Mouse (Mus musculus) heart, postnatal 0 days (tissue): ENCODE measurements around the gene Fer1l4. TPM values are rescaled to one million over a fixed set of nuclear protein-coding genes. Genes with fewer than 3 reads are reported as not detected.

Experiments
- ATAC-seq: fragments of 200-750 bp; cut with Nextera tagmentation; 2 replicates; pipeline ENCODE4 v1.8.0; 2017; ENCODE audit warnings: low read depth, moderate number of reproducible peaks, moderate library complexity; ENCODE audit not compliant: insufficient read depth
- DNase-seq: peaks from one replicate; pipeline ENCODE4 v3.0.0-alpha.2; 2016; ENCODE audit warnings: low spot score
- H3K27ac ChIP-seq: fragments of 300-500 bp; sonication (generic); 2 replicates; pipeline ENCODE4 v1.5.1; 2014; ENCODE audit warnings: low read depth, mild to moderate bottlenecking
- H3K27me3 ChIP-seq: fragments of 300-500 bp; sonication (generic); 2 replicates; pipeline ENCODE4 v1.6.1; 2014; ENCODE audit warnings: low read length, mixed read lengths; ENCODE audit not compliant: control insufficient read depth, insufficient read depth
- H3K36me3 ChIP-seq: fragments of 300-500 bp; sonication (generic); replicated peaks from 2 replicates; pipeline ENCODE4 v1.6.1; 2014; ENCODE audit warnings: low read length, mixed read lengths; ENCODE audit not compliant: control insufficient read depth, insufficient read depth
- H3K4me1 ChIP-seq: fragments of 300-500 bp; sonication (generic); 2 replicates; pipeline ENCODE4 v1.6.1; 2014; ENCODE audit warnings: antibody characterized with exemption; ENCODE audit not compliant: control insufficient read depth, insufficient read depth
- H3K4me2 ChIP-seq: fragments of 300-500 bp; sonication (generic); 2 replicates; pipeline ENCODE4 v1.6.1; 2014; ENCODE audit warnings: low read depth, mild to moderate bottlenecking, low read length, moderate library complexity
- H3K4me3 ChIP-seq: fragments of 300-500 bp; sonication (generic); 2 replicates; pipeline ENCODE4 v1.5.1; 2014; ENCODE audit warnings: low read depth, low read length
- H3K9ac ChIP-seq: fragments of 300-500 bp; sonication (generic); replicated peaks from 2 replicates; pipeline ENCODE4 v1.6.1; 2014; ENCODE audit warnings: low read depth, low read length, mixed read lengths
- H3K9me3 ChIP-seq: fragments of 300-500 bp; sonication (generic); replicated peaks from 2 replicates; pipeline ENCODE4 v1.6.1; 2016; ENCODE audit warnings: low read length; ENCODE audit not compliant: control insufficient read depth
- CTCF ChIP-seq: IDR thresholded peaks from 2 replicates; pipeline ENCODE4 v1.5.1; 2016; ENCODE audit warnings: antibody characterized with exemption, control low read depth, low read depth
- EP300 ChIP-seq: IDR thresholded peaks from 2 replicates; pipeline ENCODE4 v1.6.1; 2016; ENCODE audit warnings: antibody characterized with exemption, low read depth
- WGBS: fragments of 180-500 bp; shearing (Covaris S2); extraction: QIAGEN DNeasy Blood & Tissue Kit; methylation state at CpG from one replicate; pipeline ENCODE4 v1.1.7; 2014; 5-methylcytosine and 5-hydroxymethylcytosine counted together
- polyA plus RNA-seq: library from polyadenylated mRNA; unstranded; fragments of >200 nt; fragmentation: Nextera tagmentation; extraction: Ambion mirVana; gene quantifications from 2 replicates; pipeline ENCODE4 v1.2.1, GENCODE M21; 2015
- total RNA-seq: library from RNA; depleted of rRNA; stranded (reverse); fragments of >200 nt; gene quantifications from 2 replicates; pipeline ENCODE4 v1.2.3, GENCODE M21; 2014; ENCODE audit warnings: low replicate concordance

Gene Fer1l4
- total and polyA plus RNA-seq, 2 experiments from 2014 or later = 0.61 TPM; not detected in 1

GRCm38 (mm10) chr2:156071236-156071635 is 18.5 kb upstream of the Fer1l4 start:
- TF ChIP-seq CTCF = no peak
- peaks cover 64% of the 10 kb centered on the region for H3K36me3 ChIP-seq
- no peaks in the 10 kb centered on the region for H3K4me1 ChIP-seq
- H3K27me3 ChIP-seq = no peaks in the 10 kb centered on the region
- H3K9ac ChIP-seq = no peak overlapping the region
- H3K4me2 ChIP-seq = no peak overlapping the region
- ATAC-seq = no peak
- H3K4me3 ChIP-seq = no peak overlapping the region
- H3K9me3 ChIP-seq = no peaks in the 10 kb centered on the region
- WGBS = 94% methylated on average over 10 of the region's 10 CpGs
- no peak for DNase-seq
- no peak overlapping the region for H3K27ac ChIP-seq

DNA sequence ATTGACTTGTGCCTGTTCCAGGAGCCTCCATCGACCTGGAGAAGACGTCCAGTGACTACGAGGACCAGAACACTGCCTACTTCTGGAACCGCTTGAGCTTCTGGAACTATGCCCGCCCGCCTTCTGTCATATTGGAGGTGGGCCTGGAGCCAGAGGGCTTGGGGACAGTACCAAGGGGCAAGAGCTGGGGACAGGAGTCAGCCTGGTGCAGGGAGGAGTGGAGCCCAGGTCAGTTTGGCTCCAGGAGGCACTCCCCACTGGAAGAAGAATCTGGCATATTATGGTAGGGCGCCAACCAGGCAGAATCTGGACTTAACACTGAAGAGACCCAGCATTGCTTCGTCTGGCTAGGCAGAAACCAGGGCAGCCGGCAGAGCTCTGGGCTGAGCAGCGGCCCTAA is 15.2 kb upstream of the Fer1l4 start:
- Histone ChIP-seq H3K4me3 (no peak overlapping the region), H3K4me2 (no peak overlapping the region), H3K9me3 (no peaks in the 10 kb centered on the region), H3K9ac (no peak overlapping the region), H3K27ac (no peak overlapping the region), H3K36me3 (peaks cover 30% of the 10 kb centered on the region), H3K4me1 (peaks cover 6% of the 10 kb centered on the region; the same call in 1 of the 2 replicates), H3K27me3 (no peaks in the 10 kb centered on the region)
- no peak for ATAC-seq
- WGBS = 80% methylated on average over 10 of the region's 10 CpGs
- no peak for DNase-seq
- TF ChIP-seq CTCF = no peak
- no peak for TF ChIP-seq EP300

GRCm38 (mm10) chr2:156066126-156066525 is 13.4 kb upstream of the Fer1l4 start:
- Histone ChIP-seq H3K4me2 (peak overlapping the region; percentile 99), H3K9ac (peak overlapping the region; percentile 68; the same call in 1 of the 2 replicates), H3K36me3 (peaks cover 14% of the 10 kb centered on the region), H3K4me3 (peak overlapping the region; percentile 78), H3K4me1 (peaks cover 6% of the 10 kb centered on the region; the same call in 1 of the 2 replicates), H3K27me3 (no peaks in the 10 kb centered on the region), H3K9me3 (no peaks in the 10 kb centered on the region), H3K27ac (no peak overlapping the region)
- ATAC-seq (no peak), DNase-seq (no peak)
- WGBS = 46% methylated on average over 10 of the region's 10 CpGs
- TF ChIP-seq CTCF = no peak
- no peak for TF ChIP-seq EP300

- Histone ChIP-seq H3K4me2 (peak within 1 kb of the TSS; percentile 99), H3K4me1 (peaks cover 6% of the 10 kb centered on the region; the same call in 1 of the 2 replicates), H3K27ac (peak within 1 kb of the TSS; percentile 58), H3K36me3 (peaks cover 12% of the 10 kb centered on the region; the same call in 1 of the 2 replicates), H3K9ac (peak within 1 kb of the TSS; percentile 68), H3K9me3 (no peaks in the 10 kb centered on the region), H3K4me3 (peak within 1 kb of the TSS; percentile 78), H3K27me3 (no peaks in the 10 kb centered on the region)
- under 1% methylated on average over 74 of the region's 81 CpGs for WGBS
- no peak for TF ChIP-seq CTCF
- TF ChIP-seq EP300 = no peak
- ATAC-seq (peak; percentile 78), DNase-seq (peak; percentile 52)
Measured at GRCm38 (mm10) chr2:156065099-156066041, 12.6 kb upstream of the Fer1l4 start, which contains the start of gene Spag4. Gene Spag4, plus strand, starts transcription at chr2:156065175.

- 9% methylated on average over 19 of the region's 19 CpGs for WGBS
- Histone ChIP-seq H3K27ac (no peak overlapping the region), H3K36me3 (no peaks in the 10 kb centered on the region), H3K9ac (no peak overlapping the region), H3K4me2 (no peak overlapping the region), H3K4me1 (no peaks in the 10 kb centered on the region), H3K9me3 (no peaks in the 10 kb centered on the region), H3K27me3 (peaks cover 17% of the 10 kb centered on the region; the same call in 1 of the 2 replicates), H3K4me3 (no peak overlapping the region)
- DNase-seq (no peak), ATAC-seq (no peak)
- TF ChIP-seq EP300 = no peak
- no peak for TF ChIP-seq CTCF
Measured at GRCm38 (mm10) chr2:156047929-156048328, 4.8 kb downstream of the Fer1l4 start.
